ENCODE assay signal across 27 mouse cellular contexts in genomic region chr3:106957162-106957895, GRCm38 (mm10).
DNase-seq lines count a peak whose midpoint lies in the region; ATAC-seq lines count a peak whose summit lies in the region.
"Had no signal": no experiment of that assay in that cellular context is flagged by ENCODE, and none has a peak within 500 bp of the region (broad histone marks: within the 10 kb centered on the region; RNA-seq: fewer than 3 reads in every experiment).

No protein-coding gene starts in this region.

- WGBS in hindbrain, embryonic 15.5 days = 39% methylated on average over 7 of the region's 7 CpGs
- 41% methylated on average over 7 of the region's 7 CpGs for WGBS in hindbrain, embryonic 13.5 days
- 47% methylated on average over 7 of the region's 7 CpGs for WGBS in midbrain, embryonic 15.5 days

- no peak overlapping the region for H3K4me2 ChIP-seq in hindbrain, embryonic 15.5 days
- no peak overlapping the region for H3K4me2 ChIP-seq in hindbrain, embryonic 13.5 days
- no peak overlapping the region for H3K4me2 ChIP-seq in midbrain, embryonic 15.5 days
- H3K4me2 ChIP-seq: embryonic facial prominence, embryonic 13.5 days; heart, embryonic 15.5 days; liver, embryonic 15.5 days; lung, embryonic 15.5 days; neural tube, embryonic 13.5 days had no signal

- no peak for ATAC-seq in cerebellum, adult (ENCODE audit: insufficient number of reproducible peaks, low FRiP score, low TSS enrichment)
- ATAC-seq in hindbrain, embryonic 15.5 days (ENCODE audit: low FRiP score, low read depth) = peak; percentile 49; the same call in 1 of the 2 replicates
- ATAC-seq in hindbrain, embryonic 13.5 days (ENCODE audit: low FRiP score) = no peak
- no peak for ATAC-seq in midbrain, embryonic 15.5 days (replicated peaks)
- ATAC-seq: activated CD4-positive, CD25-positive, alpha-beta regulatory T cell, adult 4 months; intestine, postnatal 0 days; midbrain, embryonic 16.5 days had no signal

- H3K36me3 ChIP-seq in hindbrain, embryonic 15.5 days = no peaks in the 10 kb centered on the region
- no peaks in the 10 kb centered on the region for H3K36me3 ChIP-seq in hindbrain, embryonic 13.5 days
- H3K36me3 ChIP-seq in midbrain, embryonic 15.5 days (replicated peaks) = no peaks in the 10 kb centered on the region
- H3K36me3 ChIP-seq: embryonic facial prominence, embryonic 13.5 days; heart, embryonic 15.5 days; limb, embryonic 10.5 days; liver, embryonic 15.5 days; lung, embryonic 15.5 days; neural tube, embryonic 13.5 days had no signal

- no peaks in the 10 kb centered on the region for H3K9me3 ChIP-seq in hindbrain, embryonic 15.5 days
- no peaks in the 10 kb centered on the region for H3K9me3 ChIP-seq in hindbrain, embryonic 13.5 days
- no peaks in the 10 kb centered on the region for H3K9me3 ChIP-seq in midbrain, embryonic 15.5 days
- H3K9me3 ChIP-seq: embryonic facial prominence, embryonic 13.5 days; heart, embryonic 15.5 days; limb, embryonic 10.5 days; liver, embryonic 15.5 days; lung, embryonic 15.5 days; neural tube, embryonic 13.5 days had no signal

- peak; percentile 68 to 69 for DNase-seq in cerebellum, postnatal 10 days
- DNase-seq in right cerebral cortex, postnatal 14 days = peak; percentile 17
- DNase-seq in right cerebral cortex, postnatal 36 days (ENCODE audit: low spot score in 2 of 2) = no peak
- no peak for DNase-seq in gastrocnemius, adult 18-20 months (ENCODE audit: low spot score)
- DNase-seq: adrenal gland, adult 8-10 months; cerebellum, adult 9-11 months; embryo, embryonic 11 days; kidney, postnatal 25 days; liver; retina, postnatal 1 day had no signal

- no peak overlapping the region for H3K9ac ChIP-seq in hindbrain, embryonic 15.5 days
- no peak overlapping the region for H3K9ac ChIP-seq in hindbrain, embryonic 13.5 days
- no peak overlapping the region for H3K9ac ChIP-seq in midbrain, embryonic 15.5 days
- H3K9ac ChIP-seq: embryonic facial prominence, embryonic 13.5 days; heart, embryonic 15.5 days; liver, embryonic 15.5 days; lung, embryonic 15.5 days; neural tube, embryonic 13.5 days had no signal

- H3K27me3 ChIP-seq in hindbrain, embryonic 15.5 days = no peaks in the 10 kb centered on the region
- no peaks in the 10 kb centered on the region for H3K27me3 ChIP-seq in hindbrain, embryonic 13.5 days
- H3K27me3 ChIP-seq in midbrain, embryonic 15.5 days (replicated peaks) = no peaks in the 10 kb centered on the region
- H3K27me3 ChIP-seq: embryonic facial prominence, embryonic 13.5 days; heart, embryonic 15.5 days; liver, embryonic 15.5 days; lung, embryonic 15.5 days; neural tube, embryonic 13.5 days had no signal

- H3K27ac ChIP-seq in hindbrain, embryonic 15.5 days (replicated peaks) = no peak overlapping the region
- H3K27ac ChIP-seq in hindbrain, embryonic 13.5 days = no peak overlapping the region
- H3K27ac ChIP-seq in midbrain, embryonic 15.5 days = no peak overlapping the region
- H3K27ac ChIP-seq: embryonic facial prominence, embryonic 13.5 days; heart, embryonic 15.5 days; layer of hippocampus, adult 2 months; limb, embryonic 10.5 days; liver, embryonic 15.5 days; lung, embryonic 15.5 days; macrophage; neural tube, embryonic 13.5 days had no signal

- H3K4me1 ChIP-seq in hindbrain, embryonic 15.5 days (replicated peaks) = peaks cover 19% of the 10 kb centered on the region
- peaks cover 20% of the 10 kb centered on the region for H3K4me1 ChIP-seq in hindbrain, embryonic 13.5 days (replicated peaks)
- peaks cover 21% of the 10 kb centered on the region for H3K4me1 ChIP-seq in midbrain, embryonic 15.5 days
- H3K4me1 ChIP-seq: embryonic facial prominence, embryonic 13.5 days; heart, embryonic 15.5 days; liver, embryonic 15.5 days; lung, embryonic 15.5 days had no signal

- no peak overlapping the region for H3K4me3 ChIP-seq in hindbrain, embryonic 15.5 days
- no peak overlapping the region for H3K4me3 ChIP-seq in hindbrain, embryonic 13.5 days
- no peak overlapping the region for H3K4me3 ChIP-seq in midbrain, embryonic 15.5 days
- H3K4me3 ChIP-seq: embryonic facial prominence, embryonic 13.5 days; erythroblast, embryonic 14.5 days; heart, embryonic 15.5 days; layer of hippocampus, adult 2 months; limb, embryonic 10.5 days; liver, embryonic 15.5 days; lung, embryonic 15.5 days; myocyte; neural tube, embryonic 13.5 days had no signal

Comparison
In these comparisons a context has a peak if more than half of its experiments do, and no peak if none do; other contexts are left out.
1. DNase-seq: peak in cerebellum, postnatal 10 days (2 of 2) and right cerebral cortex, postnatal 14 days (single experiment); none in right cerebral cortex, postnatal 36 days (0 of 2) and gastrocnemius, adult 18-20 months (single experiment).